Mouse (Mus musculus) intestine, postnatal 0 days (tissue): ENCODE results near the gene Btbd9. TPM values are rescaled to one million over a fixed set of nuclear protein-coding genes. Genes with fewer than 3 reads are reported as not detected.

Source experiments
- ATAC-seq: fragments of 200-750 bp; cut with Nextera tagmentation; 2 replicates; pipeline ENCODE4 v1.8.0; 2017; ENCODE audit warnings: mild to moderate bottlenecking, moderate TSS enrichment, moderate library complexity
- H3K27ac ChIP-seq: fragments of 300-500 bp; sonication (generic); 2 replicates; pipeline ENCODE4 v1.5.1; 2014; ENCODE audit warnings: mild to moderate bottlenecking, low read depth, low read length, moderate library complexity
- H3K27me3 ChIP-seq: fragments of 300-500 bp; sonication (generic); replicated peaks from 2 replicates; pipeline ENCODE4 v1.6.1; 2014; ENCODE audit warnings: low read length, mixed read lengths; ENCODE audit not compliant: control insufficient read depth, insufficient read depth
- H3K36me3 ChIP-seq: fragments of 300-500 bp; sonication (generic); 2 replicates; pipeline ENCODE4 v1.6.1; 2014; ENCODE audit warnings: mild to moderate bottlenecking, moderate library complexity; ENCODE audit not compliant: control insufficient read depth, insufficient read depth
- H3K4me1 ChIP-seq: fragments of 300-500 bp; sonication (generic); replicated peaks from 2 replicates; pipeline ENCODE4 v1.6.1; 2014; ENCODE audit warnings: antibody characterized with exemption, low read length, mixed read lengths; ENCODE audit not compliant: control insufficient read depth, insufficient read depth
- H3K4me2 ChIP-seq: fragments of 300-500 bp; sonication (generic); replicated peaks from 2 replicates; pipeline ENCODE4 v1.6.1; 2014; ENCODE audit warnings: low read depth, mild to moderate bottlenecking, moderate library complexity
- H3K4me3 ChIP-seq: fragments of 300-500 bp; sonication (generic); 2 replicates; pipeline ENCODE4 v1.5.1; 2014; ENCODE audit warnings: low read depth, low read length
- H3K9ac ChIP-seq: fragments of 300-500 bp; sonication (generic); 2 replicates; pipeline ENCODE4 v1.6.1; 2014; ENCODE audit warnings: mild to moderate bottlenecking, low read depth, low read length
- H3K9me3 ChIP-seq: fragments of 300-500 bp; sonication (generic); 2 replicates; pipeline ENCODE4 v1.6.1; 2016; ENCODE audit warnings: mixed run types; ENCODE audit not compliant: control insufficient read depth
- CTCF ChIP-seq: sonication (generic); IDR thresholded peaks from 2 replicates; pipeline ENCODE4 v1.5.1; 2016; ENCODE audit warnings: low read depth, mild to moderate bottlenecking, control low read depth, antibody characterized with exemption, moderate library complexity
- WGBS: fragments of 180-500 bp; shearing (Covaris S2); extraction: QIAGEN DNeasy Blood & Tissue Kit; methylation state at CpG from one replicate; pipeline ENCODE4 v1.1.7; 2014; 5-methylcytosine and 5-hydroxymethylcytosine counted together
- polyA plus RNA-seq: library from polyadenylated mRNA; unstranded; fragments of >200 nt; fragmentation: Nextera tagmentation; extraction: Ambion mirVana; gene quantifications from 2 replicates; pipeline ENCODE4 v1.2.1, GENCODE M21; 2015

Btbd9 gene
- polyA plus RNA-seq, 1 experiment from 2014 or later = 35.9 TPM

DNA sequence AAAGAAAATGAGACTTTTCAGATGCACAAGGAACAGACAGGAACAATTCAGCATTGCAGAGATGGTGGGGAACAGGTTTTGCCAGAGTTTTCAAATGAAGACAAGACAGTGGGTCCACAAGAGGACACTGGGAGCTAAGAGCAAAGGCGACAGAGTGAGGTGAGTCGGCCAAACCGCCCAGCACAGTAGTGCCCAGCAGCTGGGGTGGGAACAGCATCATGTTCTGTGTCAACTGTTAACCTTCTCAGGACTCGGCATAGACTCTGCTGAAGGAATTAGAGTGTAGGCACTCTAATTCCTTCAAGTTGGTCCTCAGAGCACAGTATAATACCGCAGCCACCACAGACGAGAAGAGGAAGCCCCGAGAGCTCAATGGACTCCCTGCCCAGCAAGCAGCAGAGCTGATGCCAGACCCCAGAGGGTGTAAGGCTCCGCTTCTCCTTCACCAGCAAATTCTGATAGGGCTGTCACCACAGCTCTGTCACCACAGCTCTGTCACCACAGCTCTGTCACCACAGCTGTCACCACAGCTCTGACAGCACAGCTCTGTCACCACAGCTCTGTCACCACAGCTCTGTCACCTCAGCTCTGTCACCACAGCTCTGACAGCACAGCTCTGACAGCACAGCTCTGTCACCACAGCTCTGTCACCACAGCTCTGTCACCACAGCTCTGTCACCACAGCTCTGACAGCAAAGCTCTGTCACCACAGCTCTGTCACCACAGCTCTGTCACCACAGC, 57.7 kb downstream of the Btbd9 start:
- H3K4me3 ChIP-seq = no peak overlapping the region
- H3K9me3 ChIP-seq = no peaks in the 10 kb centered on the region
- no peak overlapping the region for H3K27ac ChIP-seq
- ATAC-seq = no peak
- peaks cover 18% of the 10 kb centered on the region; the same call in 1 of the 2 replicates for H3K36me3 ChIP-seq
- no peak overlapping the region for H3K4me2 ChIP-seq
- H3K4me1 ChIP-seq = no peaks in the 10 kb centered on the region; the same call in 1 of the 2 replicates
- 86% methylated on average over 8 of the region's 8 CpGs for WGBS
- TF ChIP-seq CTCF = no peak
- H3K27me3 ChIP-seq = no peaks in the 10 kb centered on the region
- H3K9ac ChIP-seq = no peak overlapping the region

DNA sequence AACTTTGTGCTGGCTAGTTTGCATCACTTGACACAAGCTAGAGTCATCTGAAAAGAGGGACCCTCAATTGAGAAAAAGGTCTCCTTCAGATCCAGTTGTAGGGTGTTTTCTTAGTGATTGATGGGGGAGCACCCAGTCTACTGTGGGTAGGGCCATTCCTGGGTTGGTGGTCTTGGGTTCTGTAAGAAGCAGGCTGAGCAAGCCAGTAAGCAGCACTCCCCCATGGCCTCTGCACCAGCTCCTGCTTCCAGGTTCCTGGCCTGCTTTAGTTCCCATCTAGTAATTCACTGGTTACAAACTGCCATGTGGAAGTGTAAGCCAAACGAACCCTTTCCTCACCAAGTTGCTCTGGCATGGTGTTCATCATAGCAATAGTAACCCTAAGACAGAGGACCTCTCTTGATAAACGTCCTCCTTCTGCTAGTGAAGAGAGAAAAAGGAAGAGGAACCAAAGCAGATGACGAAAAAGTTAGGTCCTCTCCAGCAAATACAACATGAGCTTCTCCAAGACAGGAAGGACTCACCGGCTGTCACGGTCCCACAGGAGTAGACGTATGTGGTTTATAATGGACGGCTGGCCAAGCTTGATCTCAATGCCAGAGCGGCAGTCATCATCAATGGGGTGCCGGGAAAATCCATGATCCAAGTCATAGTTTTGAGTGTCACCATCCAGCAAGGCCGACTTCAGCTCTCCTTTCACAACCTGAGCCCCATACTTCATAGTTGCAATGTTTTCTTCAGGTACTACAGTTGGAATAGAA, 59.5 kb downstream of the Btbd9 start:
- ATAC-seq = no peak
- Histone ChIP-seq H3K27me3 (no peaks in the 10 kb centered on the region), H3K4me2 (no peak overlapping the region), H3K4me3 (no peak overlapping the region), H3K36me3 (peaks cover 14% of the 10 kb centered on the region; the same call in 1 of the 2 replicates), H3K9ac (no peak overlapping the region), H3K27ac (no peak overlapping the region), H3K9me3 (no peaks in the 10 kb centered on the region), H3K4me1 (no peaks in the 10 kb centered on the region; the same call in none of the 2 replicates)
- WGBS = 91% methylated on average over 10 of the region's 10 CpGs
- TF ChIP-seq CTCF = no peak

DNA sequence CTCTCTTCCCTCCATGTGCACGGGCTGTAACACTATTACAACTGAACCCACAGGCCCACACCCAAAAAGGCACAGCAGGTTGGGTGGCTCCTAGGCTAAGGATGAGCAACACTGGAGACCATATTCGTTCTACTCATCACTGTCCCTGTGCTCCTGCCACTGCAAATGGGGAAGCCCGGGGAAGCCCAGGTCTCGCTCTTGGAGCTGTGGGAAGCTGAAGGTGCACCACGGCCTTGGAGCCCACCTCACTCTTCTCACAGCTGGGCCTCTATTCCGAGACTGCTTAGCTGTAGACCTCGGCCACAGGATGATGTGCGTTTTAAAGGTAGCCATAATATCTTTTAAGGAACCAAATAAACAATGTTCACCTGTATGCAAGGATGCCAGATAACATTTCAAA, 60.9 kb downstream of the Btbd9 start:
- Histone ChIP-seq H3K9me3 (no peaks in the 10 kb centered on the region), H3K27ac (no peak overlapping the region), H3K9ac (no peak overlapping the region), H3K4me1 (no peaks in the 10 kb centered on the region; the same call in none of the 2 replicates), H3K4me3 (no peak overlapping the region), H3K4me2 (no peak overlapping the region), H3K36me3 (peaks cover 14% of the 10 kb centered on the region; the same call in 1 of the 2 replicates), H3K27me3 (no peaks in the 10 kb centered on the region)
- no peak for TF ChIP-seq CTCF
- 95% methylated on average over 8 of the region's 8 CpGs for WGBS
- no peak for ATAC-seq

DNA sequence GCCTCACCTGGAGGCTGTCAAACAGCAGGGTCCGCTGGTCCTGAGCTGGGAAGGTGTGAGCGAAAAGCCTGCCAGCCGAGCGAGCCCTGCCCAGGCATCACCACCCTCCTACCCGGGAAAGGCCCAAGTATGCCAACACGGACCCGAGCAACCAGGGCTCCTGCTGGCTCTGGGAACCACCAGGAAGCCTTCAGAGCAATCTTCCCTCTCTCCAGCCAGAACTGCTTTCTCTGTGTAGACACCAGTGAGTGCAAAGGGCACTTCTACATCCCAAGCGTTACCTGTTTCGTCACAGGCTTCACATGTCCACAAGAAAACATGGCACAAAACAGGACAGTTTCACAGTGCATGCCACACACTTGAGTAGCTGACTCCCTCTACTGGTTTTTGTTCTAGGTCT, 63.3 kb downstream of the Btbd9 start:
- TF ChIP-seq CTCF = peak; percentile 15; the same call in 1 of the 2 replicates
- WGBS = 62% methylated on average over 9 of the region's 9 CpGs
- Histone ChIP-seq H3K4me1 (no peaks in the 10 kb centered on the region; the same call in none of the 2 replicates), H3K27me3 (no peaks in the 10 kb centered on the region), H3K4me3 (no peak overlapping the region), H3K4me2 (no peak overlapping the region), H3K36me3 (peaks cover 14% of the 10 kb centered on the region; the same call in 1 of the 2 replicates), H3K9me3 (no peaks in the 10 kb centered on the region), H3K27ac (peak overlapping the region; percentile 2; the same call in 1 of the 2 replicates), H3K9ac (no peak overlapping the region)
- ATAC-seq = peak; percentile 68; the same call in 1 of the 2 replicates

DNA sequence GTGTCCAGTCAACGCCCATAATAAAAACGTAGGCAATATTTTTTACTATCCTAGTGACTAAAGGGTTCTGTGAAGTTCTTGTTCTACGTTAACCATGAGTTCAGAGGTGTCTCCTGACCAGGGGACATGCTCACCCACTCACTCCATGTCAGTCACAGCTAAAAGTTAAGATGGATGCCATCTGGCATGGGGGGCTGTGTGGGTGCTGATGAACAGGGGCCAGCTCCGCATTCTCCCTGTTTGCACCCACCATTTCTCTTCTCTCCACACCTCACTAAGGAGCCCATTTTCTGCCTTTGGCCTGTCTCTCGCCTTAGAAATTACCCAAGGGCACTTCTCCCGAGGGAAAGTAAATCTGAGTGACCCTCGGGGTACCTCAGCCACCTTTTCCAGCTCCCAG, 63.8 kb downstream of the Btbd9 start:
- no peaks in the 10 kb centered on the region; the same call in none of the 2 replicates for H3K4me1 ChIP-seq
- no peaks in the 10 kb centered on the region for H3K27me3 ChIP-seq
- WGBS = 66% methylated on average over 7 of the region's 7 CpGs
- H3K4me2 ChIP-seq = no peak overlapping the region
- no peak for ATAC-seq
- H3K27ac ChIP-seq = 0 out of 2 replicates have a peak overlapping the region, but pooled peaks have one; percentile 2
- peaks cover 14% of the 10 kb centered on the region; the same call in 1 of the 2 replicates for H3K36me3 ChIP-seq
- H3K9ac ChIP-seq = no peak overlapping the region
- no peaks in the 10 kb centered on the region for H3K9me3 ChIP-seq
- TF ChIP-seq CTCF = no peak
- H3K4me3 ChIP-seq = no peak overlapping the region

DNA sequence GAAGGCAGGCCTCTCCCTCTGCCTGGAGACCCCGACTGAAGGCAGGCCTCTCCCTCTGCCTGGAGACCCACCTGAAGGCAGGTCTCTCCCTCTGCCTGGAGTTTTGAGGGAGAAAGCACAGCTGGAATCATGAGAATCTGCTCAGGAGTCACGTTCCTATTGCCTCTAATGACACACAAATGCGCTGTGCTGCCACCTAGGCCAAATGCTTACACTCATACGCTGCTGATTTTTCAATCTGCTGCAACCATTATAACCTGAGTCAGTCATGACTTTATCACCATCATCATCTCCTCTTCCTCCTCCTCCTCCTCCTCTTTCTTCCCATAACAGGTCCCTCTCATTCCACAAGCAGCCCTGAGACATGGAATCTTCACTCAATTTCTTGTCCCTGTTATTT, 64.3 kb downstream of the Btbd9 start:
- no peaks in the 10 kb centered on the region for H3K9me3 ChIP-seq
- TF ChIP-seq CTCF = peak; percentile 30; the same call in 1 of the 2 replicates
- ATAC-seq = no peak
- H3K4me3 ChIP-seq = no peak overlapping the region
- H3K9ac ChIP-seq = no peak overlapping the region
- no peak overlapping the region for H3K4me2 ChIP-seq
- H3K27me3 ChIP-seq = no peaks in the 10 kb centered on the region
- no peak overlapping the region for H3K27ac ChIP-seq
- H3K4me1 ChIP-seq = no peaks in the 10 kb centered on the region; the same call in none of the 2 replicates
- H3K36me3 ChIP-seq = peaks cover 12% of the 10 kb centered on the region; the same call in 1 of the 2 replicates
- 75% methylated on average over 4 of the region's 4 CpGs for WGBS
